Mouse (Mus musculus): Measurements from ENCODE around the gene Aldh9a1.

The Aldh9a1 gene

GRCm38 (mm10) chr1:167350597-167351415, 1.0 kb downstream of the Aldh9a1 start:
- no peak for DNase-seq (ENCODE audit: low read depth, low spot score)

- no peak for DNase-seq (ENCODE audit: low read depth, low spot score)
These were observed 2.6 kb downstream of the Aldh9a1 start for GRCm38 (mm10) chr1:167352403-167352802.

- no peak for DNase-seq (ENCODE audit: low read depth, low spot score)
These were observed 7.6 kb downstream of the Aldh9a1 start for GRCm38 (mm10) chr1:167357387-167357786.

GRCm38 (mm10) chr1:167358731-167359130, 8.9 kb downstream of the Aldh9a1 start:
- no peak for DNase-seq (ENCODE audit: low read depth, low spot score)

- DNase-seq (ENCODE audit: low read depth, low spot score) = no peak
These were observed 10.5 kb downstream of the Aldh9a1 start for GRCm38 (mm10) chr1:167360268-167360667.

GRCm38 (mm10) chr1:167362819-167363218, 13.0 kb downstream of the Aldh9a1 start:
- no peak for DNase-seq (ENCODE audit: low read depth, low spot score)

- no peak for DNase-seq (ENCODE audit: low read depth, low spot score)
These were observed 13.5 kb downstream of the Aldh9a1 start for GRCm38 (mm10) chr1:167363322-167363721.

- no peak for DNase-seq (ENCODE audit: low read depth, low spot score)
These were observed 16.0 kb downstream of the Aldh9a1 start for GRCm38 (mm10) chr1:167365808-167366207.

- no peak for DNase-seq (ENCODE audit: low read depth, low spot score)
These were observed 16.8 kb downstream of the Aldh9a1 start for GRCm38 (mm10) chr1:167366621-167367020.

- DNase-seq (ENCODE audit: low read depth, low spot score) = no peak
These were observed 18.2 kb downstream of the Aldh9a1 start for GRCm38 (mm10) chr1:167368018-167368417.

- DNase-seq (ENCODE audit: low read depth, low spot score) = no peak
These were observed 18.7 kb downstream of the Aldh9a1 start for GRCm38 (mm10) chr1:167368513-167368912.

GRCm38 (mm10) chr1:167369905-167370304, 20.1 kb downstream of the Aldh9a1 start:
- no peak for DNase-seq (ENCODE audit: low read depth, low spot score)

GRCm38 (mm10) chr1:167372739-167373138, 22.9 kb downstream of the Aldh9a1 start:
- no peak for DNase-seq (ENCODE audit: low read depth, low spot score)

GRCm38 (mm10) chr1:167374003-167374784, 24.4 kb downstream of the Aldh9a1 start:
- DNase-seq (ENCODE audit: low read depth, low spot score) = no peak

GRCm38 (mm10) chr1:167374942-167375341, 25.2 kb downstream of the Aldh9a1 start:
- no peak for DNase-seq (ENCODE audit: low read depth, low spot score)

GRCm38 (mm10) chr1:167378019-167378418, 28.2 kb downstream of the Aldh9a1 start:
- no peak for DNase-seq (ENCODE audit: low read depth, low spot score)

- no peak for DNase-seq (ENCODE audit: low read depth, low spot score)
These were observed 30.0 kb downstream of the Aldh9a1 start for GRCm38 (mm10) chr1:167379751-167380150.

- DNase-seq (ENCODE audit: low read depth, low spot score) = no peak
These were observed 30.4 kb downstream of the Aldh9a1 start for GRCm38 (mm10) chr1:167380223-167380622.

GRCm38 (mm10) chr1:167381050-167382015, 31.5 kb downstream of the Aldh9a1 start:
- DNase-seq (ENCODE audit: low read depth, low spot score) = peak; percentile 36

GRCm38 (mm10) chr1:167382316-167382715, 32.5 kb downstream of the Aldh9a1 start:
- no peak for DNase-seq (ENCODE audit: low read depth, low spot score)

- DNase-seq (ENCODE audit: low read depth, low spot score) = no peak
These were observed 33.0 kb downstream of the Aldh9a1 start for GRCm38 (mm10) chr1:167382763-167383162.

- DNase-seq (ENCODE audit: low read depth, low spot score) = no peak
These were observed 33.4 kb downstream of the Aldh9a1 start for GRCm38 (mm10) chr1:167383178-167383577.
